Mouse (Mus musculus): ENCODE data around the gene Adat1. TPM values are rescaled to one million over a fixed set of nuclear protein-coding genes. Genes with fewer than 3 reads are reported as not detected.

Adat1 gene
- polyA plus RNA-seq, 2 experiments: 2.4 to 3.4 TPM

DNA sequence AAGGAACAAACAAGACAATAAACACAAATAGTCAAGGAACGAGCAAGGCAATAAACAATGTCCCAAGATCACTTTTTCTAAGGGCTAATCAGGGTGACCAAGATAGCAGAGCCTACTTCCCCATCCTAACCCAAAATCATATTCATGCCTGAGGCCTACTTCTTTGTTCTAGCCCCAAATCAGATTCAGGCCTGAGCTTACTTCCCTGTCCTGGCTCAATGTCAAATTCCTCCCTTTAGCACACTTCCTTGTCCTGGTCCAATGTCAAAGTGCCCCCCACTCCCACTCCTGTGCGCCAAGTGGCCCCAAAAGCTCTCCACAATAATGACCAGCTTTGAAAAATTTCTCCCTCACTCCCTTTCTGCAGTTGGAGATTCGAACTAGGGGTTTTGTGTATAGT, 54.9 kb downstream of the Adat1 start:
- Histone ChIP-seq H3K9me3 (ENCODE audit: control insufficient read depth, low read length) (no peaks in the 10 kb centered on the region), H3K27ac (no peak overlapping the region), H3K4me1 (replicated peaks; ENCODE audit: control insufficient read depth in 2 of 2, insufficient read depth in 2 of 2, low read length in 1 of 2) (peaks cover 30 to 32% of the 10 kb centered on the region in 2 experiments), H3K4me3 (ENCODE audit: insufficient read depth in 1 of 2, low read depth in 2 of 2, low read length in 2 of 2) (no peak overlapping the region), H3K4me2 (ENCODE audit: low read depth) (no peak overlapping the region), H3K9ac (replicated peaks) (no peak overlapping the region), H3K27me3 (ENCODE audit: control insufficient read depth, insufficient read depth, low read length) (no peaks in the 10 kb centered on the region), H3K36me3 (replicated peaks; ENCODE audit: control insufficient read depth, insufficient read depth, low read depth) (peaks cover 1% of the 10 kb centered on the region)
- 53% methylated on average over 3 of the region's 3 CpGs for WGBS (ENCODE audit: insufficient replicate concordance)
- no peak for TF ChIP-seq CTCF (IDR thresholded peaks at IDR 0.05; ENCODE audit: low read depth)
- TF ChIP-seq EP300 (IDR thresholded peaks at IDR 0.05; ENCODE audit: low read depth): no peak
- DNase-seq (ENCODE audit: low read depth in 3 of 3, low spot score in 3 of 3) (no peak), ATAC-seq (ENCODE audit: insufficient read depth) (no peak)

DNA sequence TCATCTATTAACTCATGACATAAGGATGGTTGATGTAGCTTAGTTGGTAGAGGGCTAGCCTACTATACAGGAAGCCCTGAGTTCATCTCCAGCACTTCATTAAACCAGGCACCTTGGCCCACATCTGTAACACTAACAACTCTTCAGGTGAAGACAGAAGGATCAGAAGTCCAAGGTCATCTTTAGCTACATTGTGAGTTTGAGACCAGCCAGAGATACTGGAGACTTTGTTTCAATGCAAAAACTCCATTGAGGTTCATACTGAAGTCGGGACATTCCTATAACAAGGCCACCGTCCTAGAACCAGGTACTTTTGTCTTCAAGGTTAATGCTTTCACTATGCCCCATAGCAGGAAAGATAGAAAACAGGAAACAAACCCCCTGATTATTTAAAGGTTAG, 57.9 kb downstream of the Adat1 start:
- no peak overlapping the region for H3K9ac ChIP-seq (replicated peaks)
- peak overlapping the region; percentile 70 for H3K4me2 ChIP-seq (ENCODE audit: low read depth)
- H3K36me3 ChIP-seq (replicated peaks; ENCODE audit: control insufficient read depth, insufficient read depth, low read depth): no peaks in the 10 kb centered on the region; the same call in 1 of the 2 replicates
- H3K27me3 ChIP-seq (ENCODE audit: control insufficient read depth, insufficient read depth, low read length): no peaks in the 10 kb centered on the region
- DNase-seq (ENCODE audit: low read depth in 3 of 3, low spot score in 3 of 3): no peak
- peak overlapping the region; percentile 25; the same call in 1 of the 2 replicates for H3K27ac ChIP-seq
- H3K4me1 ChIP-seq (replicated peaks; ENCODE audit: control insufficient read depth in 2 of 2, insufficient read depth in 2 of 2, low read length in 1 of 2): peaks cover 44 to 46% of the 10 kb centered on the region in 2 experiments
- TF ChIP-seq CTCF (IDR thresholded peaks at IDR 0.05; ENCODE audit: low read depth): no peak
- TF ChIP-seq EP300 (IDR thresholded peaks at IDR 0.05; ENCODE audit: low read depth): no peak
- no peak for ATAC-seq (ENCODE audit: insufficient read depth)
- H3K9me3 ChIP-seq (ENCODE audit: control insufficient read depth, low read length): no peaks in the 10 kb centered on the region
- 81% methylated on average over 2 of the region's 2 CpGs for WGBS (ENCODE audit: insufficient replicate concordance)
- H3K4me3 ChIP-seq (ENCODE audit: insufficient read depth in 1 of 2, low read depth in 2 of 2, low read length in 2 of 2): no peak overlapping the region; a peak in 1 of 4 replicates

- peak within 1 kb of the TSS; percentile 73 for H3K27ac ChIP-seq
- TF ChIP-seq CTCF (IDR thresholded peaks at IDR 0.05; ENCODE audit: low read depth): peak; percentile 27
- TF ChIP-seq EP300 (IDR thresholded peaks at IDR 0.05; ENCODE audit: low read depth): no peak
- peak within 1 kb of the TSS; percentile 70 for H3K9ac ChIP-seq (replicated peaks)
- DNase-seq (ENCODE audit: low read depth in 3 of 3, low spot score in 3 of 3) (peak; percentile 87 to 89 (median 89)), ATAC-seq (ENCODE audit: insufficient read depth) (peak; percentile 89)
- no peaks in the 10 kb centered on the region for H3K27me3 ChIP-seq (ENCODE audit: control insufficient read depth, insufficient read depth, low read length)
- peak within 1 kb of the TSS; percentile 69 to 78 for H3K4me3 ChIP-seq (ENCODE audit: insufficient read depth in 1 of 2, low read depth in 2 of 2, low read length in 2 of 2)
- H3K4me2 ChIP-seq (ENCODE audit: low read depth): peak within 1 kb of the TSS; percentile 70
- peaks cover 44 to 46% of the 10 kb centered on the region in 2 experiments for H3K4me1 ChIP-seq (replicated peaks; ENCODE audit: control insufficient read depth in 2 of 2, insufficient read depth in 2 of 2, low read length in 1 of 2)
- H3K9me3 ChIP-seq (ENCODE audit: control insufficient read depth, low read length): no peaks in the 10 kb centered on the region
- no peaks in the 10 kb centered on the region; the same call in 1 of the 2 replicates for H3K36me3 ChIP-seq (replicated peaks; ENCODE audit: control insufficient read depth, insufficient read depth, low read depth)
- WGBS (ENCODE audit: insufficient replicate concordance): 2% methylated on average over 53 of the region's 53 CpGs
Observed at GRCm38 (mm10) chr8:111933348-111934076, 58.6 kb downstream of the Adat1 start, which contains the start of gene Tmem231. Tmem231 (minus strand) TSS chr8:111933881.

GRCm38 (mm10) chr8:111932580-111933336, 59.3 kb downstream of the Adat1 start:
- peak; percentile 34 for ATAC-seq (ENCODE audit: insufficient read depth)

GRCm38 (mm10) chr8:111931721-111932120, 60.4 kb downstream of the Adat1 start:
- Histone ChIP-seq H3K9me3 (ENCODE audit: control insufficient read depth, low read length) (no peaks in the 10 kb centered on the region), H3K4me2 (ENCODE audit: low read depth) (peak overlapping the region; percentile 70; the same call in 1 of the 2 replicates), H3K27me3 (ENCODE audit: control insufficient read depth, insufficient read depth, low read length) (no peaks in the 10 kb centered on the region), H3K9ac (replicated peaks) (no peak overlapping the region), H3K4me3 (ENCODE audit: insufficient read depth in 1 of 2, low read depth in 2 of 2, low read length in 2 of 2) (no peak overlapping the region), H3K27ac (no peak overlapping the region), H3K36me3 (replicated peaks; ENCODE audit: control insufficient read depth, insufficient read depth, low read depth) (no peaks in the 10 kb centered on the region; the same call in 1 of the 2 replicates), H3K4me1 (replicated peaks; ENCODE audit: control insufficient read depth in 2 of 2, insufficient read depth in 2 of 2, low read length in 1 of 2) (peaks cover 46 to 48% of the 10 kb centered on the region in 2 experiments)
- WGBS (ENCODE audit: insufficient replicate concordance): 84% methylated on average over 16 of the region's 16 CpGs
- ATAC-seq (ENCODE audit: insufficient read depth) (no peak), DNase-seq (ENCODE audit: low read depth in 3 of 3, low spot score in 3 of 3) (no peak)
- no peak for TF ChIP-seq EP300 (IDR thresholded peaks at IDR 0.05; ENCODE audit: low read depth)
- TF ChIP-seq CTCF (IDR thresholded peaks at IDR 0.05; ENCODE audit: low read depth): no peak

More at GRCm38 (mm10) chr8:111932580-111933336, 59.3 kb downstream of the Adat1 start:
- Histone ChIP-seq H3K9me3 (ENCODE audit: control insufficient read depth, low read length) (no peaks in the 10 kb centered on the region), H3K27me3 (ENCODE audit: control insufficient read depth, insufficient read depth, low read length) (no peaks in the 10 kb centered on the region), H3K4me2 (ENCODE audit: low read depth) (peak overlapping the region; percentile 70), H3K9ac (replicated peaks) (peak overlapping the region; percentile 70), H3K27ac (peak overlapping the region; percentile 73), H3K4me3 (ENCODE audit: insufficient read depth in 1 of 2, low read depth in 2 of 2, low read length in 2 of 2) (peak overlapping the region; percentile 69 to 78), H3K36me3 (replicated peaks; ENCODE audit: control insufficient read depth, insufficient read depth, low read depth) (no peaks in the 10 kb centered on the region; the same call in 1 of the 2 replicates), H3K4me1 (replicated peaks; ENCODE audit: control insufficient read depth in 2 of 2, insufficient read depth in 2 of 2, low read length in 1 of 2) (peaks cover 44 to 46% of the 10 kb centered on the region in 2 experiments)
- DNase-seq (ENCODE audit: low read depth in 3 of 3, low spot score in 3 of 3): peak; percentile 65 to 70 (median 70)
- TF ChIP-seq EP300 (IDR thresholded peaks at IDR 0.05; ENCODE audit: low read depth) (no peak), CTCF (IDR thresholded peaks at IDR 0.05; ENCODE audit: low read depth) (no peak)
- 36% methylated on average over 19 of the region's 19 CpGs for WGBS (ENCODE audit: insufficient replicate concordance)
